Mouse (Mus musculus) myocyte (in vitro differentiated cells): ENCODE data around the gene Aamp.

Experiments
- MAX ChIP-seq: IDR thresholded peaks from one replicate; pipeline ENCODE4 v1.6.1; 2011; ENCODE audit warnings: low read depth, mild to moderate bottlenecking, control low read depth
- POLR2A ChIP-seq: IDR thresholded peaks from one replicate; pipeline ENCODE4 v1.6.1; 2011; ENCODE audit warnings: low read depth, mild to moderate bottlenecking, control low read depth, moderate library complexity; ENCODE audit not compliant: insufficient read length
- TCF12 ChIP-seq: IDR thresholded peaks from one replicate; pipeline ENCODE4 v1.6.1; 2011; ENCODE audit warnings: mild to moderate bottlenecking, control low read depth; ENCODE audit not compliant: poor library complexity, insufficient read depth, severe bottlenecking
- TCF3 ChIP-seq: IDR thresholded peaks from one replicate; pipeline ENCODE4 v1.6.1; 2011; ENCODE audit warnings: low read depth, control low read depth; ENCODE audit not compliant: insufficient read length

DNA sequence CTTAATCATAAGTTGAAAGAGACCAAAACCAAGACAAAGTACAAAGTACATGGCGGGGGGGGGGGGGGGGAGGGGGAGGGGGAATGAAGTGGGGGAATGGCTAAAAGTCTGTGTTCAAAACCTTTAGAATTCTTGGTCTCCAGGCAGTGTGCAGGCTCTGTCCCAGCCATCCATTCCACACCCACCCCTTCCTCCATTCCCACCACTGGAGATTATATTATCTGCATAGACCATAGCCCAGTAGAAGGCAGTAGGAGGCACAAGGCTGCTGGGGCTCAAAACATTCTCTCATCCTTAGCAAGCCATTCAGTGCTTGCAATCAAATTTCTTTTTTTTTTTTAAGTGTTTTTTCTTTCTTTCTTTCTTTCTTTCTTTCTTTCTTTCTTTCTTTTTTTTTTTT is 53.5 kb downstream of the Aamp start:
- TF ChIP-seq POLR2A (no peak), TCF3 (no peak), TCF12 (no peak), MAX (no peak)
